Mouse (Mus musculus): ENCODE results near the gene Pla2g2d.
"Not testable (repeated sequence)": the region's sequence is repeated elsewhere in the genome, so short reads cannot be mapped to it uniquely, and the experiment has no call there.

The Pla2g2d gene

DNA sequence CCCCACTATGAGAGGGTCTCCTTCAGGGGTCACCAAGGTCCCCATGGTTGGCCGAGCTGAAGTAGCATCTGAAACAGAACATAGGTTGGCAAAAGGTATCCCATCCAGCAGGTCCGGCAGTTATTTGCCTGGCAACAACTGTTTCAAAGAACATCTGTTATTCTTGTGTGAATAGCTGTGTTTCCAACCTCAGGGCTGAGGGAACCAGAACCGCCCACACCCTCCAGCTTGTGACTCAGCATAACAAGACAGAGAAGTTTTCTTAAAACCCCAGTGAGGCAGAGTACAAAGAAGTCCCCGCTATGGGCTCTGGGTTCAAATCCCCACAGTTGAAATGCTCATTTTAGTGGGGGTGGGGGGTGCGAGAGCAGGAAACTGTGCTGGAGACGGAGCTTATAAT, 6.6 kb downstream of the Pla2g2d start:
- no peak for DNase-seq

DNA sequence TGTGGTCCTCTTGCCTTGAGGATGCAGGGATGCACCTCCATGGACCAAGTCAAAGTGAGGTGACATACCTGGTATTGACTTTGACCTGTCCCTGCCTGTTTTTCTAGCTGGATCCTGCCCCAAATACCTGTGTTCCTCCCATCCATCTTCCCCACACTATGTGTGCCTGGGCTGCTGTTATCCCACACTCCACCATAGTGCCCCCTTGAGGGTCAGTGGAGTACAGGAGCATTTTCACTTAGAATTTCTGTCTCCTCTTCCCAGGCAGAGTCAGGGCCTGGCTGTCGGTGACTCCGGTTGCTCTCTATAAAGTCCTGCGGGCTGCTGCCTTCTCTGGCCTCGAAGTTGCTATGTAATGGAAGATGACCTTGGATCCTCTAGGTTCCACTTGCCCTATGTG, 10.2 kb downstream of the Pla2g2d start:
- no peak for DNase-seq

DNA sequence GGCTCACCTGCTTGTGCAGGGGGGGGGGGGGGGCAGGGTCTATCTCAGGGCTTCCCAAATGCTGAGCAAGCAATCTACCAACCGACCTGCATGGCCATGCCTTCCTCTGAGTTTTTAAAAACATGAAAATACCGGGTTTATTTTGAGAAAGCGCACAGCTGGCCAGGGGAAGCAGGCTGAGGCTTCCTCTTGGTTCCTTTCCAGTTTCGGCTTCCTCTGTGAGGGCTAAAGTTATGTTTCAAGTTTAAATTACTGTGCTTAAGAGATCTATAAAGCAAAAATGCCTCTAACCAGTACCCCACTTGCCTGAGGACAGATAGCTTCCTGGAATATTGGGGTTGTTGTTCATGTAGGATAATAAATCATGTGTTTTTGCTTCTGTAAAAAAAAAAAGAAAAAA, 10.6 kb downstream of the Pla2g2d start:
- DNase-seq = no peak

DNA sequence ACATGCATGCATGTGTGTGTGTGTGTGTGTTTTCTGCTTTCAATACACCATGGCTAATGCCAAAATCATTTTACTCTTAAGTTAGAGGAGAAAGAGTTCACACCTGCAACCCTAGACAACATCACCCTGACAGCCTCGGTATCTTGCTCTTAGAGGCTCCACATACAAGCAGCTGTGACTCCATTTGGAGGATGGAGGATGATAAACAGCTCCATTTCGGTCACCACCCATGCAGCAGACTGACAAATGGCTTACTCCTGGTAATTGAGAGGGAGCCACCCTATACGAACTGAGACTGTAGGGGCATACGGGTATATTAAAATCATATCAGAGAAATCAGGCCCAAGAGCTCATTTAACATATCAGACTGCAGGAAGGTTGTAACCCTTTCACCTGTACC, 12.8 kb downstream of the Pla2g2d start:
- DNase-seq = no peak

DNA sequence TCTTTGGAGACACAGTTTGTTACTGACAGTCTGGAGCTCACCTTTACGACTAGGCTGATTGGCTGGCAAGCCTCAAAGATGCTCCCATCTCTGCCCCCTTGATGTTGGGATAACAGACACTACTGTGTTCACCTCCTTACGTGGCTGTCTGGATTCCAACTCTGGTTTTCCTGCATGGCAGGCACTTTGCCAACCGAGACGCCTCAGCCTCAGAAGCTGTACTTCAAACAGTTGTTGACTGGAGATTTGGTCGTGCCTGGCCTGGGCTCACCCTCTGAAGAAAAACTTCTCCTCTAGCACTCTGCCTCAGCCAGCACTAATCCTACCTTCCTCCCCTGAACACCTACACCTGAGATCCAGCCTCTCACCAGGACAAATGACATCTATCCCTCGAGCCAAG, 15.9 kb downstream of the Pla2g2d start:
- no peak for DNase-seq

DNA sequence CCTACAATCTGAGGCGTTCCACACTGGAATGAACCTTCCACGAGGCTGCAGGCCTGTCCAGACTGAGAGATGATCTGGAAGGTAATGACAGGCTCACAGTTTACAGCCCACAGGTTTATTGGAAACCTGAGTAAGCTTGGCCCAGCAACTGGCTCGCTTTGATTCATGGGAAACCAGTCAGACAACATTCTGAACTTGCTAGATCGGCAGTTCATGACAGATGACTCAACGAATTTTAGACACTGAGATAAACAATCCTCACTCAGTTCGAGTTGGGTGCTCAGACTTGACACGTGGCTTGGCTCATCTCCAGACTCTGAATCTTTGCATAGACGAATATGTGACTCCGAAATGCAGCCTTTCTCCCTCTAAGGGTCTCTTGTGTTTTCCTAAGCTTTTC, 17.1 kb downstream of the Pla2g2d start:
- DNase-seq = no peak

DNA sequence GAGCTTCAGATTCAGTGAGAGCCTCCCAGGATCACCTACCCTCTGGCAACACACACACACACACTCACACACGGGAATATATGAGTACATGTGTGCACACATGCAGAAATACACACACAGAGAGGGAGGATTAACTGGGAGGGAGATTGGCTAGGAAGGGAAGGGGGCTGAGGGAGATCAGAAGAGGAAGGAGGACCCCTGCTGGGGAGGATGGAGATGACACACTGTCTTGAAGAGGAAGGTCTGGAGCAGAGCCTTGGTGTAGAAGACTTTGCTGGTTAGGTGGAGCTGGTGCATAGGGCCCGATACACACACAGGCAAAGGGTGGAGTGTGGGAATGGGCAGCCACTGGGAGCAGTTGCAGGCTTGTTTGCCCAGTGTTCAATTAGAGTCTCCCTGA, 17.7 kb downstream of the Pla2g2d start:
- DNase-seq = peak; percentile 12 to 52

DNA sequence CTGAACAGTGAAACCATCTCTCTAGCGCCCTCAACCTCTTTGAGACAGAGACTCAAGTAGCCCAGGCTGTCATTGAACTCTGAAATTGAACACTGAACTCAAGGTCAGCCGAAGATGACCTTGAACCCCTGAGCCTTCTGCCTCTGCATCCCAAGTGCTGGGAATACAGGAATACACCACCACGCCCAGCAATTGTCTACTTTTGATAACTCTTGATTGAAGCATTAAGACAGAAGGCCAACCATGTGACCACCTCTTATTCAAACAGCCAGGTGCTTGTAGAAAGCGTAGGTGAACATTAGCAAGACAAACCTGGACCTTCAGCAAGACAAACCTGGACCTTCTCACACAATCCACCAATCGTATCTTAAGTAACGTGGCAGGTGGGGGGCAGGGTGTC, 18.8 kb downstream of the Pla2g2d start:
- no peak for DNase-seq

DNA sequence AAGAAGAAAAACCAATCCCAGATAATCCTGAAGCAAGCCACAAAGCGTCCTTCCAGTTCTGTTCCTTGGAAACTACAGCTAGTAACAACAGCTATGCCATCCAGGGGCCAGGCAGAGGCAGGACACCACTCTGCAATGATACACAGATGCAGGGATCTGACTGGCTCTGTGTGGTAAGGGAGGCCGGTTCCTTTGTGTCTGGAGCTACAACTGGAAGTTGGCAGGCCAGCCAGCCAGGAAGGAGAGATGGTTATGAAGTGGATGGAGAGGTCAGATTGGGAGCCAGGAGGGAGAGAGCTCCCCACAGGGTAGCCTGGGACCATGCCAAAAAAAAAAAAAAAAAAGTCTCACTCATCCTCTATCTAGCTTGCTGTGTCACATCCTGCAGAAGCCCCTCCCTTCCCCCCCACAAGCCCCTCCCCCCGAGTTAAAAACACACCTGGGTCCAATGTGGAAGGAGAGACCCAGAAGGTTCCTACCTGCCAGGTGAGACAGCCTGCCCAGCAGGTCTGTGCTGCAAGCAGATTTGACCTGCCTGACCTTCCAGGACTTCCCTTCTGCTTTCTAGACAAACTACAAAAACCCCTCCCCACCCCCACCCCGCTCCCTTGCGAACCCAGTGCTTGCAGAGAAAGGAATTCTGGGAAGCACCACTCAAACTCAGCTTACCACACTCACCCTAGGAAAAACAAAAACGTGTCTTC, 21.1 kb downstream of the Pla2g2d start:
- DNase-seq = no peak

DNA sequence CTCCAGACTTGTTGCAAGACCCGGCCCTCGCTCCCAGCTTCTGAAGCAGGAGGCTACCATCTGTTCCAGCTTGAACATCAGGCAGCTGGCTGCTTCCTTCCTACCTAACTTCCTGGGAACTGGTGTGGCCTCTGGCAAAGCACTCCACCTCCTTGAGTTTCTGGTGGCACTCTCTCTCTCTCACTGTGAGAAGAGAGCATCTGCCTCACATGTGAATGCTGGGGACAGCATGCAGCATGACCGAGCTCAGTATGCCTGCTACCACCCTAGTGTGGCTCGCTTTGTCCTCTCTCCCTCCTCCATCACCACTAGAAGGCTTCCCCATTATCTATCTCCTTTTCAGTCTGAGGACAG, 21.7 kb downstream of the Pla2g2d start:
- no peak for DNase-seq

DNA sequence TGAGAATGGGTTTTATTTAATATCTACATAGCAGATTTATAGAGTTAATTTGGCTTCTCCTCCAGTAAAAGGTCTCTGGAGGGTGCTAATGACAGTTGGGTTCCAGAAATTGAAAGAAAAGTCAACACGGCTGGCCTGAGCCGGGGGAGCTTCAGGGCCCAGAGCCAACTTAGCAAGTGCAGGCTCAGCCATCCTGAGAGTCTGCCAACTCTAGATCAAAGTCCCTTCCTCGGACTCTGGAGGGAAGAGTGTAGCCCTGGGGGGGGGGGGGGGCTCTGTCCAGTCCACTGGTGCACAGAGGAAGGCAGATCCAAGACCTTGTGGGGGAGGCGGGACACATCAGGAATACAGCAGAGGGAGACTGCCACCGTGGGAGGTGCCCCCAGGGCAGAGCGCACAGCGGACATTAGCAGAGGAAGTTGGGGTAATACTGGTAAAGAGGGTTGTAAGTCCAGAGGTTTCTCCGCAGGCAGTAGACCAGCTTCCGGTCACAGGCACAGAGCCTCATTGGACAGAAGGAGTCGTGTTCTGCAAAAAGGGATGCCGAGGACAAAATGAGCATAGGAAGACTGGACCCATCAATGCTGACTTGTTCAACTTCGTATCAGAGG, 24.7 kb downstream of the Pla2g2d start:
- no peak for DNase-seq

DNA sequence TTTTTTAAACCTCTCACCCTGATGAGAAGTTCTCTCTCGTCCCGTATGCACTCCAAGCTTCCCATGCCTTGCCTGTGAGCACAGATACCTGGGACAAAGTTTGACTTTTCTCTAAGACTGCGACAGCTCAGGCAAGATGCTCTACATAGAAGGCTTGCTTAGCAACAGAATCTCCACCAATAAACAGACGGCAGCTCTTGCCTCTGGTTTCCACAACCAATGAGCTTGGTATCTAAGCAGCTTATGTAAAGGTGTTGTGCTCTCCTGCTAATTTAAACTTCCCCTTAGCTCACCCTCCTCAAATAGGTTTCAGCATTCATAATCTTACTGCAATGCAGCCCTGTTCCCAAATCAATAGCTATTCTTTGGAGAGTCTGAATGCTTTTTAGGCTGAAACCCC, 26.1 kb downstream of the Pla2g2d start:
- DNase-seq = no peak

DNA sequence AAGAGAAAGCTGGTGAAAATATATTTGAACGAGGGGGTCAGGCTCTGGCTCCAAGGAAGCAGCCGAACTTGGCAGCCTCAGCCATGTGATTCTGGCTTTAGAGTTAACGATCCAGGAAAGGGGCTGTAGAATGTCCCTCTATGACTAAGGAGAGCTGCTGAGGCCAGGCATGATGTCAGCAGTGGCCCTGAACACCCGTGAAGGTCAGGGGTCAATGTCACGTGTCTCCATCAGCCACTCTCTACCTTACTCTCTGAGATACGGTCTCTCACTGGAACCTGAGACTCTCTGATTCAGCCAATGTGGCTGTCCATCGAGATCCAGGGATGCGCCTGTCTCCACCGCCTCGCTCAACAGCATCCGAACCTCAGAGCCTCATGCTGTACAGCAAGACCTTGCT, 27.4 kb downstream of the Pla2g2d start:
- DNase-seq = no peak

DNA sequence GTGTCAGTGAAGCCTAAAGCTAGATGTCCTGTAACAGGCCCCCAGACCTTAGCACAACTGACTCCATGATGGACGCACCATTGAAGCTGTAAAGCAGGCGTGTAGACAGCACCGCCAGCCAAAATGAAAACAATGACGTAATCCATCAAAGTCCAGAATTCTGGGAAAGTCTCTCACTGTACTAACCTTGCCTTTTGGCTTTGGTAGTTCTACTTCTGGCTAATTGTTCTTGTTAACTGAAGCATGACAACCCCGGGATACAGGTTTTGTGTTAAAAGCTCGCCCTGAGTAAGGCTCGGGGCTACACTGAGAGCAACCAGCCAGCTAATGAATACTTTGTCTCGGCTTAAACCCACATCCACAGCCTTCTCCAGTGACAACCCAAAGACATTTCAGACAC, 29.7 kb downstream of the Pla2g2d start:
- DNase-seq = no peak

DNA sequence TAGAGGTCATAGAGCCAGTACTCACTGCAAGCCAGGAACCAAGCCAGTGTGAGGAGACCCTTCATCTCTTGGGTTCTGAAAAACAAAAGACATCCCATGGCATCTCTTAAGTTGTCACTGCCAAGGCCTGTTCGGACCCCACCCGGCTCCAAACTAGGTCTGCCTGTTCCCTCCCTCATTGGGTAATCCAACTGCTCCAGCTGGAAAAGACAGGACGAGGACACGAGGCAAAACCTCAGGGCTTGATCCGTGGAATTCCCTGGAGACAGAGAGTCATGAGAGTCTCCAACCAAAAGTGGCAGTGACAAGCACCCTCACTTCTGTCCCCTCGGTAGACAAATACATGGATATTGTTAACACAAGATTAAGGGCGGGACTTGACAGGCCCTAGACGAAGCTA, 30.6 kb downstream of the Pla2g2d start:
- no peak for DNase-seq

DNA sequence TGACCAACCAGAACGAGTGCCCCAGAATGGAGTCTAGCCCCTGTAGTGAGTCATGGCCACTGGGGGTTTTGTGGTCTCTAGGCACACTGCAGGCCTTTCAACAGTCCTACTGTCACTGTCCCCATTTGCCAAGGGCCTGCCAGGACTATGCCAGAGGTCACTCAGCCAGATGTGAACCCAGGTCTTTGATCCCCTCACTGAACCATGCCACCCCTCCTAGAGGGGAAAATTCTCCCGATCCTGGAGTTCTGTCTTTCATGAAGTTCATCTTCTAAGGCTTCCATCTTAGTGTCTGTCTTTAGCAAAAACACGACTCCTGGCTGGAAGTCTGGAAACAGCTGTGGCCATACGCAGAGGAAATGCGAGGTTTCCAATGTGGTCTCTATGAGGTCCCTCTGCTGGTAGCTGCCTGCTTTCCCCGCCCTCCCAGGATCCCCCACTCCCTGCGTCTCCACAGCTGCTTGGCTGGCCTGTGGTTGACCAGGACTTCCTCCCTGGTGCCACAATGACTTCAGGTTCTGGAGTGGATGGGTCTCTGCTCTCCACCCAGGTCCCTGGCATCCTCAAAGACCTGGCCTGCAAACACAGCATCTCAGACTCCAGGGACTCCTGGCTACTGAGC, 31.5 kb downstream of the Pla2g2d start:
- no peak for DNase-seq

DNA sequence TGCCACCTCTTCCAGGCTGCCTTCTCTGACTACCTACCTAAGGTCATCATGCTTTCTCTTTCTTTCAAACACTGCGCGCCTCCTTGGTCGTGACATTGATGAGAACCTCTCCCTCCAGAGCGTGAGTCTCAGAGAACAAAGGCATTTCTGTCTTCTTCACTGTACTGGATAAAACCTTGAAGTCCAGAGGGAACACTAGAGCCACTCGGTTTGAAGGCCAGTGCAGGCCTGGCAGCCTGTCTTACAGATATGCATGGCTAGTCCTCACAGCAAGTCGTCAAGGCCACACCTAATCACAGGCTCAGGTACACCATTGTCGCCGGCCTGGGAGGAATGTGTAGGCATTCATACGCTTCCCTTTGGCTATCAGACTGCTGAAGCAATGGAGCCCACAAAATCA, 40.6 kb downstream of the Pla2g2d start:
- DNase-seq = no peak

DNA sequence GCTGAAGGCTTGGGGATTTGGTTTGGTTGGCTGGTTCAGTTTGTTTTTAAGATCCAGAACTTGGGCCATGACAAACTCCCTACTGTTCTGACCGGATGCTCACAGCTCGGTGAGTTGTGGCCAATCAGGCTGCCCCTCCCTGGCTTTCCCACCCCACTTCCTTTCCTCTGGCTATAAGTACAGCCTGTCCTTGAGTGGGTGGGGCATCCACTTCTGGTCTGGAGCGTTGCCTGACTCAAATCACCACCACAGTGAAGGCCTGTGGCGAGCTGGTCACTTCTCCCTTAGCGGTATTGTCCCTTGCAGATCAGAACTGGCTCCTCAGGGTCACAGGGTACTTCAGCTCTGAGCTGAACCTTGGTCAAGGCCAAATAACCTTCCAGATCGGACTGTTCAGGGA, 42.2 kb downstream of the Pla2g2d start:
- DNase-seq = no peak

DNA sequence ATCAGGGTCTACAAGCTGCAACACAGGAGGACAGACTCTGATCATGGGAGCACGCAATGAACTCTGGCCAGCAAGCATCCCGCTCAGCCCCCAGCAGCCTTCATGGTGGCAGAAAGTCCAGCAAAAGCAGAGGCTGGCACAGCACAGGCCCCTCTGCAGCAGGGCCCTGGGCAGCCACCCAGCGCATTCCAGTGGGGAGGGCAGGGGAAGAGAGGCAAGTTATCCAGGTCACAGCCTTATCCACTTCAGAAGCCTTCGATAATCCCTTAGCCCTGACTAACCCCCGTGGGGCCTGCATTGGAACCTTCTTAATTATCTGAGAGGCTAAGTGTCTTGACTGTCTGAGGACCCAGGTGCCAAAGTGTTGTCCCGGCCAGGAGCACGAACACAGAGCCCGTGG, 43.6 kb downstream of the Pla2g2d start:
- DNase-seq = peak in 1 of 2 experiments; percentile 31

DNA sequence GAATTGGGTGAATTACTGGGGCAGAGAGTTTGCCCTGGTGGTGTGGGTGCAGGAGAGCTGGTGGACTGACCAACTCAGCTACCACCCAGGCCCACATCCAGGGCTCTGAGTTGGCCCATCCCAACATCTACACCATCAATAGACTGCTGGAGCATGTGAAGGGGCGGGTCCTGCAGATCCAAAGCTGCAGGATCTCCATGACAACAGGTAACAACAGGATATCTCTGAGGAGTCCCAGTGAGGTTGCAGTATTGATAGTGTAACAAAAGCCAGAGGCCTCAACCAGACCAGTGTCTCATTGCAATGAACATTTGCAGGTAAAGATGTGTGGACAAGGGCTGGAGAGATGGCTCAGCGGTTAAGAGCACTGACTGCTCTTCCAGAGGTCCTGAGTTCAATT, 45.5 kb downstream of the Pla2g2d start:
- DNase-seq = no peak

DNA sequence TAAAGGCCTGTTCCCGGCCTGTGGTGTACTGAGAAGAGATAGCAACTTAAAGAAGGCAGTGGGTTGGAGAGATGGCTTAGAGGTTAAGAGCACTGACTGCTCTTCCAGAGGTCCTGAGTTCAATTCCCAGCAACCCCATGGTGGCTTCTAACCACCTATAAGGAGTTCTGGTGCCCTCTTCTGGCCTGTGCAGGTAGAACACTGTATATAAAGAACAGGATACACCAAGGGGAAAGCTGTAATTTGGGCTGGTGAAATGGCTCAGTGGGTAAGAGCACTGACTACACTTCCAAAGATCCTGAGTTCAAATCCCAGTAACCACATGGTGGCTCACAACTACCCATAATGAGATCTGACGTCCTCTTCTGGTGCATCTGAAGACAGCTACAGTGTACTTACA, 48.6 kb downstream of the Pla2g2d start:
- not testable (repeated sequence) for DNase-seq

DNA sequence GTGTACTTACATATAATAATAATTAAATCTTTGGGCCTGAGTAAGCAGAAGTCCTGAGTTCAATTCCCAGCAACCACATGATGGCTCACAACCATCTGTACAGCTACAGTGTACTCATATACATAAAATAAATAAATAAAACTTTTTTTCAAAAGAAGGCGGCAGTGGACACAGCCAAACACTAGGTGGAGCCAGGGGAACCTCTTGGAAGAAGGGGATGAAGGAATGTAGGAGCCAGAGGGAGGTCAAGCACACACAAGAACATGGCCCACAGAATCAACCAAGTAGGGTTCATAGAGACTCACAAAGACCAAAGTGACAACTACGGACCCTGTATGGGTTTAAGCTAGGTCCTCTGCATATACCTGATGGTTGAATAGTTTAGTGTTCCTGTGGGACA, 49.1 kb downstream of the Pla2g2d start:
- DNase-seq = peak in 1 of 2 experiments; percentile 23

DNA sequence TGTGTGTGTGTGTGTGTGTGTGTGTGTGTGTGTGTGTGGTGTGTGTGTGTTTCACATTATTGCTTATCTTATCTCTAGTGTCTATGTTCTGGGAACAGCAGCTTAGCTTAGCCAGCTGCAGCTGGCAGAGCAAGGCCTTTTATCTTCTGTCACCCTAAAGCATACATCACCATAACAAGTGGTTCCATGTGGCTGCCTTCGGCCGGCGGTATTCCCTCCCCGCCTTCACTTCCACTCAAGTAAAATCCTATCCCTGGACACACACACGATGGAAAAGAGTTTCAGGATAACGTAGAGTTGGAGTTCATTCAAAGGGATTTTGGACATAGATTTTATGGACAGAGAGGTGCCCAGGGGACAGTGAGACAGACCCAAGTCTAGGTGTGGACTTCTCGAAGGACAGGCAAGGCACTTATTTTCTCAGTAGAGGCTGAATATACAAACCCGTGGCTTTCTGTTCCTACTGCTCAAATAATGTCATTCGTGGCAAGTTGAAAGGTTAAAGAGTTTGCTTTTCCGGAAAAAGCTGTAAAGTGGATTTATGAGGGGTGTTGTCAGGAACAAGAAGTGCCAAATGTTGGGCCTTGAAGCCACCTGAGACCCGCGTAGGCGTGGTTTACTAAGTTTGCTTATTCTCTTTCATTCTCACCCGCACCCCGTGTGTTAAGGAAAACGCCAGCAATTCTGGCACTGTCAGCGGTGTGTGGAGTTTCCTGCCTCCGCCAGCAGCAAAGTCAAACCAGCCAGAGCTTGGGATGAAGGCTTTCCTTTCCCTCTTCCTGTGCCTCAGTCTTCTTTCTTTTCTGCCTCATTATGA, 50.4 kb downstream of the Pla2g2d start:
- DNase-seq = no peak

DNA sequence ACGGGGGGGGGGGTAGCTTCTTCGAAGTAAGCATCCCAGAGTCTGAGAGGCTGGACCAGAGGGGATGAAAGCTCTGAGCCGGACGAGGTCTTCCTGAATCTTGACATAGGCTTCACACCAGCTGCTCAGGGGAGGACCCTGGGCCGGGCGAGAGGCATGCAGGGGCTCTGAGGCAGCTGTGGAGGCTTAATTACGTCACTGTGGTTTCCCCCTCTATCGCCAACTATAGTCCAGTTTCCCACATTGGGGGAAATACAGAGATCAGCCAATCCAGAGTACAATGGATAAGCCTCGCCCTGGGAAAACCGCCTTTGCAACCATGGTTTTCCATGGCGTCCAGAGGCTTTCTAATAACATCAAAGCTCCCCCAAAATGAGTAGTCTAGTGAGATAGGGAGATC, 51.6 kb downstream of the Pla2g2d start:
- no peak for DNase-seq
